Mouse (Mus musculus): ENCODE measurements around the gene Gcgr. TPM values are rescaled to one million over a fixed set of nuclear protein-coding genes. Genes with fewer than 3 reads are reported as not detected.
"Not testable (repeated sequence)": the region's sequence is repeated elsewhere in the genome, so short reads cannot be mapped to it uniquely, and the experiment has no call there.

Gene Gcgr
- total RNA-seq, 1 experiment from 2014 or later, result not detected

DNA sequence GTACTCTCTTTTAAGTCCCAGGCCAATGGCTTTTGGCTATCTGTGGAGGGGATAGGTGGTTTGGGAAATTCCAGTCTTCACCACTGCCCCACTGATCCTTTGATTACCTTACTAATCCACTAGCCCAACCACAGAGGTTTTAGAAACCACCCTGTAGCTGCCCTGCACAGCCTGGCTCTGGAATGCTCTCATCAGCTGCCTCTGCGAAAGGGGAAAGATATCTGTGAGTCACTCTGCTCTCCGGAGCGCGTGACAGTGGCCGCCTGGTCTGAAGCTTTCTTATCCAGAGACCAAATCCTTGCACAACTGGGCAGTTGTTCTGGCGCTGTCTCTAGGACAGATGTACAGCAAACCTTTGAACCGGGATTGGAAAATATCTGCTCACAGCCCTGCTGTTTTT, 24.3 kb downstream of the Gcgr start:
- ATAC-seq (replicated peaks; ENCODE audit: insufficient number of reproducible peaks, low FRiP score, low TSS enrichment, poor library complexity, severe bottlenecking), result no peak

GRCm38 (mm10) chr11:120555260-120555659, 24.8 kb downstream of the Gcgr start:
- no peak for ATAC-seq (replicated peaks; ENCODE audit: insufficient number of reproducible peaks, low FRiP score, low TSS enrichment, poor library complexity, severe bottlenecking)

- ATAC-seq (replicated peaks; ENCODE audit: insufficient number of reproducible peaks, low FRiP score, low TSS enrichment, poor library complexity, severe bottlenecking), result not testable (repeated sequence)
Measured at GRCm38 (mm10) chr11:120558843-120559242, 28.3 kb downstream of the Gcgr start.

DNA sequence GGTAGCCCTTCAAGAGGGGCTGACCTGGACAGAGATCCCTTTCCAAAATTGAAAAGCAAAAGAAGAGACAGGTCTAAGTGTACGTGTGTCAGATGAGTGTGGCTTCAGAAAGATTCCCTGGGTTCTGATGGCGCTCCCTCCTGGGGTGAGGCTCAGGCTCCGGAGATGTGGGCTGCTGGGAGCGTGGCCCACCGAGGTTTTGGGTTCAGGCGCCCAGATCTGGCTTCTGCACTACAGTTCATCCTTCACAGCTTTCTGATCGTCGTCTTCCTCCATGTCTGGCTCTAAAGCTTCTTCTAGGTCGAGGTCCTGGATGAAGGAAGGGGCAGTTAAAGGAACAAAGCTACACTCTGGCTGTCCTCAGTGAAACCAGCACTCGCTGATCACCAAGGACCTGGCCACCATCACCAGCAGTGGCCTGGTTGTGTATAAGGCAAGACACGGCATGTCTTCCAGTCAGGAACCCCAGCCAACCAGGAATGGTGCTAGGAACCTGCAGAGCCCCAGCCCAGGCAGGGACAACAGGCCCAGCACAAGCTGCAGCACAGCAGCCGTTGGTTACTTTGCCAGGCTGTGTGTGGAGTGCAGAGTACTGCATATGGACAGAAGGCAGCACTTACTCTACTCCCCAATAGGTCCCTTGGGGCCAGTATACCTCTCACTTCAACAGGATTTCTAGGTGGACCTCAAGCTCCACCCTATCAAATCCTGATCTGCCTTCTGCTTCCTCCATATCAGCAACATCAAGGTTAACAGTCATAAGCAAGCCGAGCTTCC, 30.6 kb downstream of the Gcgr start:
- no peak for ATAC-seq (replicated peaks; ENCODE audit: insufficient number of reproducible peaks, low FRiP score, low TSS enrichment, poor library complexity, severe bottlenecking)

- ATAC-seq (replicated peaks; ENCODE audit: insufficient number of reproducible peaks, low FRiP score, low TSS enrichment, poor library complexity, severe bottlenecking), result no peak
Measured at GRCm38 (mm10) chr11:120562949-120563348, 32.5 kb downstream of the Gcgr start.

- ATAC-seq (replicated peaks; ENCODE audit: insufficient number of reproducible peaks, low FRiP score, low TSS enrichment, poor library complexity, severe bottlenecking), result no peak
Measured at GRCm38 (mm10) chr11:120565114-120565513, 34.6 kb downstream of the Gcgr start.

- no peak for ATAC-seq (replicated peaks; ENCODE audit: insufficient number of reproducible peaks, low FRiP score, low TSS enrichment, poor library complexity, severe bottlenecking)
Measured at GRCm38 (mm10) chr11:120568324-120568723, 37.8 kb downstream of the Gcgr start.

DNA sequence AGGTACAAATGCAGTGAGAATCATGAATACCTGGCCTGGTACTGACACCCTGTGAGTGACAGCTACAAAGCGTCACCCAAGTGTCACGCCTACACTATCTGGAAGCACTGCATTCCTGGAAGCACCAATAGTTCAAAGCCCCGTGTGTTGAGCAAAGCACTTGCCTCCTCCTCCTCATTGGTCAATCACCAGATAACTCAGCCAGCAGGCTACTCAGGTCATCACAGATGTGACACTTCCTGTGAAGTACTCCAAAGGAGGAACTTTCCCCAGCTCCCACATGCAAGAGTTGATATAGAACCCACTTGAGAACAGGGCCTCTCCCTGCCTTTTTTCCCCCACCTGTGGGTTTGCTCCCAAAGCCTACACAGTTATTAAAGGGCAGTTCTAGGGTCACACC, 40.6 kb downstream of the Gcgr start:
- no peak for ATAC-seq (replicated peaks; ENCODE audit: insufficient number of reproducible peaks, low FRiP score, low TSS enrichment, poor library complexity, severe bottlenecking)

- ATAC-seq (replicated peaks; ENCODE audit: insufficient number of reproducible peaks, low FRiP score, low TSS enrichment, poor library complexity, severe bottlenecking), result no peak
Measured at GRCm38 (mm10) chr11:120571754-120572416, 41.4 kb downstream of the Gcgr start.

DNA sequence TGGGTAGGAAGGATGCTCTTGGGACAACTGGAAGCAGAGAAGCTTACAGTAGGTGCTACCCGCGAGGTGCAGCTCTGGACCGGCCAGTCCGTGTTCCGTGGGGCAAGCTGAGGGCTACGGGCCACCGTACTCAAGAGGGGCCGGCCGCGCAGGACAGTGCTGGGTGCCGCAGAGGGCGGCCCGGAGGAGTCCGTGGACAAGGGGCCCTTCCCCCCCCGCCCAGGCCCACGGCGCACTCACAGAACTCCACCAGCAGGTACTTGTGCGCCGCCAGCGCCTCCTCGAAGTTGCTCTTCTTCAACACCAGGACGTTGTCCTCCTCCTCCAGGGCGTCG, 41.9 kb downstream of the Gcgr start:
- no peak for ATAC-seq (replicated peaks; ENCODE audit: insufficient number of reproducible peaks, low FRiP score, low TSS enrichment, poor library complexity, severe bottlenecking)

GRCm38 (mm10) chr11:120572752-120573584, 42.5 kb downstream of the Gcgr start, which contains the start of gene P4hb:
Gene P4hb (minus strand): TSS chr11:120573253.
- peak; percentile 80 for ATAC-seq (replicated peaks; ENCODE audit: insufficient number of reproducible peaks, low FRiP score, low TSS enrichment, poor library complexity, severe bottlenecking)

DNA sequence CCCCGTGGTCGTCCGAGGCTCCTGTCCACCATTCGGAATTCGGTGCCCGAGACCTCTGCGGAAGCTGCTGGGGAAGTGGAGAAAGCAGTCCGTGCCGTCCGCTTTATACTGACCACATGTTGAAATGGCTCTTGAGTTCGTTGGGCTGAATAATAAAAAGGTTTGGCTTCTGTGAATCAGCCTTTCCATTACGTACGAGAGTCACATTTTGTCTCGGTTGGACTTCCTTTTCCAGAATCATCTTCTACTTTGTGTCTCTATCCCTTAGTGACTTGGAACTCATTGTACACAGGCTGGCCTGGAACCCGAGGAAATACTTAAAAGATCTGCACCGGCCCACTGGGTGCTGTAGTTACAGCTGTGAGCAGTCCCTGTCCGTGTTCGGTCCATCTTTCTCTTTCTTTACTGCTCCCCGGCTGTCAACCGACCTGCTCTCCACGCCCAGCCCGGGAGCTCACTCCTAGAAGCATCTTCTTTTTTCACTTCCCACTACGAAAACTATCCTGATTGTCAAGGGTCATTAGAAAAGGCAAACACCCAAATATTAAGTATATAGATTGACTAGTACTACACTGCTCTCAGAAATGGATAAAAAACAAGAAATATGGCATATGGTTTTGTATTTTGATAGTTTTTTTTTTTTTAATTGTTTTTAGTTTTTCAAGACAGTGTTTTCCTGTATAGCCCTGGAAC, 43.2 kb downstream of the Gcgr start:
- ATAC-seq (replicated peaks; ENCODE audit: insufficient number of reproducible peaks, low FRiP score, low TSS enrichment, poor library complexity, severe bottlenecking), result no peak; the same call in 1 of the 2 replicates

DNA sequence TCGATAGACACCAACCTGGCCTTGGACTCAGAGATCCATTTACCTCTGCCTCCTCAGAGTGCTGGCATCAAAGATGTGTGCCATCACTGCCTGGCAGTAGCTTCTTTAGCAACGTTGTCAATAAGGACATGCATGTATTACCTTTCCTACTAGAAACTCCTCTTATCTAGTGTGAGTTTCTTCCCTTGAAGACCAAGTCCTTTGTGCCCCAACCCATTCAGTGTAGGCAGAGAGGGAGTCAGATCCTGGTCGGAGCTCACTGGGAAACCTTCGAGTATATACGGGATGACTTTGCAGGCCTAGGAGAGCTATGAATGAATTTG, 43.7 kb downstream of the Gcgr start:
- no peak for ATAC-seq (replicated peaks; ENCODE audit: insufficient number of reproducible peaks, low FRiP score, low TSS enrichment, poor library complexity, severe bottlenecking)

DNA sequence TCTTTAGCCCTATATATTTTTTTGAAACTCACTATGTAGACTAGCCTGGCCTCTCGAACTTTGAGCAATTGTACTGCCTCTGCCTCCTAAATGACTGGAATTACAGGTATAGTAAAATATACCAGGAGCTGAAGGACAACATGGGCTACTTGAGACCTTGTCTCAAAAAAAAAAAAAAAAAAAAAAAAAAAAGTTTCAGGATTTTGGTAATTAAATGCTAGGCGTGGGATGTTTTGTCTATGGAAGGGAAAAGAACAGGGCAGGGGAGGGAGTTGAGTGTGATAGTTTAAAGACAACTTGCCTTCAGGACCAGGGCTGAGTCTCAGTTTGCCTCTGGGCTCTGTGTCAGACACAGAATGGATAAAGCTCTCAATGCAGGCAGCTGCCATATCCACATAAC, 44.5 kb downstream of the Gcgr start:
- no peak for ATAC-seq (replicated peaks; ENCODE audit: insufficient number of reproducible peaks, low FRiP score, low TSS enrichment, poor library complexity, severe bottlenecking)

GRCm38 (mm10) chr11:120575940-120576339, 45.4 kb downstream of the Gcgr start:
- ATAC-seq (replicated peaks; ENCODE audit: insufficient number of reproducible peaks, low FRiP score, low TSS enrichment, poor library complexity, severe bottlenecking), result no peak

DNA sequence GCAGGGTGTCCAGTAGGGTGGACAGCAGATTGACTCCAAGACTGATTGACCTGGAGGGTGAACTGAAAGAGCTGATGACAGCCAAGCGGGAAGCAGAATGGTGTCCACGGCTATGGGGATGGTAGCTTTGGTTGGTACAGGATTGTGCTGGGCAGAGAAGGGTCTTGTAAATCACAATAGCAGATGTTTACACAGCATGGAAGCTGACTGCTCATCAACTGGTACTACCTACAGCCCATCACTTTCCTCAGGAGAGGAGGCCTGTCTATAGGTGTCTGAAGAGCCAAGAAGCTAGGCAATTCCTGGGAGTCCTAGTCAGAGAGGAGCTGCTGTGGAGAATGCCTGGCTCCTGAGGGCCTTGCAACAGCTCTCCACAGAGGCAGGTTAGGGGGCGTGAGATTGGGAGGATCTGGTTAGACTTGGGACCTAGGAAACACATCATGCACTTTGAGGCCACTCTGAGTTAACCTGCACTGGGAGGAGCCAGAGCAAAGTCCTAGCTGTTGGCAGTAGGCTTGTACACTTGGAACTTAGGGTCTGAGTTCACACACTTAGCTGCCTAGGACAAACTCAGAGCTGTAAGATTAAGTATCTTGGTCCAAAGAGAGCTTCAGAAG, 46.0 kb downstream of the Gcgr start:
- ATAC-seq (replicated peaks; ENCODE audit: insufficient number of reproducible peaks, low FRiP score, low TSS enrichment, poor library complexity, severe bottlenecking), result no peak

DNA sequence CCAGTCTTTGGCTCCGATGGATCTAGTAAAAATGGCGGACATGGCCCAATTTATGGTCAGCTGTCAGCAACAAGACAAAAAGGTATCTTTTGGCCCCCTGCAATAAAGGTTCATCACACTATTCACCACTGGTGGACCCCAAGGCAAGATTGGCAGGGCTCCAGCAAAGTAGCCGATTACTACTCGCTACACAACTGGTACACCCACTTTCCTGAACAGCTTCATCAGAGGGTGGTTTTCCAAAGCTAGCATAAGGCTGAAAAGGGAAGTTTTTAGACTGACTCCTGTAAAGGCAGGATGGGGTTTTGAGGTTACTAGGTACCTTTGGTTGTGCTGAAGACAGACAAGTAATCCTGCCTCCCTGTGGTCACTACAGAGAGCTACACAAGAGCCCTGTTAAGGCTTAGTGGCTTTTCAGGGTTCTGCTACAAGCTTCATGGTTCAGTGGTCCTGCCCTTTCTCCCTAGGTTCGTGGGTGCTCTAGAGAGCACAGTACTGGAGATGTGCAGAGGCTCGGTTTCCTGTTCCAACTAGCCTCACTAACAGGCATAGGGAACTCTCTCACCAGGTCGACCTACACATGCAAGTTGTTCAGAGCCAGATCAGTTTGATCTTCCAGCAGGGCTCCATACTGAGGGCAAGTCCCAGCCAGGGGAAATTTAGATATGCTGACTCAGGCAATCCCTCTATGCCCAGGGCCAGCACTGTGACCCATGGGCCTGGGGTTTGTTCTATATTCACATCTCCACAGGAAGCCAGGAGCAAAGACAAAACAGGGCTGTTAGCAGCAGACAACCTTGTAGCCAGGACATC, 46.9 kb downstream of the Gcgr start:
- no peak for ATAC-seq (replicated peaks; ENCODE audit: insufficient number of reproducible peaks, low FRiP score, low TSS enrichment, poor library complexity, severe bottlenecking)
